Mouse (Mus musculus) heart, embryonic 11.5 days (tissue): Measurements from ENCODE around the gene Tceanc2. TPM values are rescaled to one million over a fixed set of nuclear protein-coding genes. Genes with fewer than 3 reads are reported as not detected.

Experiments
- ATAC-seq: fragments of 200-750 bp; cut with Nextera tagmentation; replicated peaks from 2 replicates; pipeline ENCODE4 v1.8.0; 2017; ENCODE audit warnings: moderate library complexity; ENCODE audit not compliant: insufficient number of reproducible peaks, low FRiP score, low TSS enrichment
- H3K27ac ChIP-seq: fragments of 300-500 bp; sonication (generic); 2 replicates; pipeline ENCODE4 v1.5.1; 2014; ENCODE audit warnings: mild to moderate bottlenecking, low read depth, low read length
- H3K27me3 ChIP-seq: fragments of 300-500 bp; sonication (generic); 2 replicates; pipeline ENCODE4 v1.6.1; 2014; ENCODE audit warnings: mild to moderate bottlenecking, low read length, mixed read lengths; ENCODE audit not compliant: control insufficient read depth, insufficient read depth
- H3K36me3 ChIP-seq: fragments of 300-500 bp; sonication (generic); 2 replicates; pipeline ENCODE4 v1.6.1; 2014; ENCODE audit warnings: mild to moderate bottlenecking, low read length, moderate library complexity, mixed read lengths; ENCODE audit not compliant: control insufficient read depth, insufficient read depth
- H3K4me1 ChIP-seq: fragments of 300-500 bp; sonication (generic); 2 replicates; pipeline ENCODE4 v1.6.1; 2014; ENCODE audit warnings: low read length; ENCODE audit not compliant: control insufficient read depth, insufficient read depth
- H3K4me2 ChIP-seq: fragments of 300-500 bp; sonication (generic); 2 replicates; pipeline ENCODE4 v1.6.1; 2014; ENCODE audit warnings: mild to moderate bottlenecking, moderate library complexity
- H3K4me3 ChIP-seq: fragments of 300-500 bp; sonication (generic); 2 replicates; pipeline ENCODE4 v1.5.1; 2014; ENCODE audit warnings: low read depth, low read length
- H3K9ac ChIP-seq: fragments of 300-500 bp; sonication (generic); 2 replicates; pipeline ENCODE4 v1.6.1; 2014; ENCODE audit warnings: mild to moderate bottlenecking, low read depth, low read length, moderate library complexity
- H3K9me3 ChIP-seq: fragments of 300-500 bp; sonication (generic); replicated peaks from 2 replicates; pipeline ENCODE4 v1.6.1; 2016; ENCODE audit warnings: low read length; ENCODE audit not compliant: control insufficient read depth
- WGBS: fragments of 180-500 bp; shearing (Covaris S2); extraction: QIAGEN DNeasy Blood & Tissue Kit; methylation state at CpG from one replicate; pipeline ENCODE4 v1.1.7; 2014; ENCODE audit not compliant: insufficient replicate concordance; 5-methylcytosine and 5-hydroxymethylcytosine counted together
- polyA plus RNA-seq: library from polyadenylated mRNA; unstranded; fragments of >200 nt; fragmentation: Nextera tagmentation; extraction: Ambion mirVana; gene quantifications from 2 replicates; pipeline ENCODE4 v1.2.1, GENCODE M21; 2014

Tceanc2 gene
- polyA plus RNA-seq, 1 experiment from 2014 or later = 19.0 TPM

DNA sequence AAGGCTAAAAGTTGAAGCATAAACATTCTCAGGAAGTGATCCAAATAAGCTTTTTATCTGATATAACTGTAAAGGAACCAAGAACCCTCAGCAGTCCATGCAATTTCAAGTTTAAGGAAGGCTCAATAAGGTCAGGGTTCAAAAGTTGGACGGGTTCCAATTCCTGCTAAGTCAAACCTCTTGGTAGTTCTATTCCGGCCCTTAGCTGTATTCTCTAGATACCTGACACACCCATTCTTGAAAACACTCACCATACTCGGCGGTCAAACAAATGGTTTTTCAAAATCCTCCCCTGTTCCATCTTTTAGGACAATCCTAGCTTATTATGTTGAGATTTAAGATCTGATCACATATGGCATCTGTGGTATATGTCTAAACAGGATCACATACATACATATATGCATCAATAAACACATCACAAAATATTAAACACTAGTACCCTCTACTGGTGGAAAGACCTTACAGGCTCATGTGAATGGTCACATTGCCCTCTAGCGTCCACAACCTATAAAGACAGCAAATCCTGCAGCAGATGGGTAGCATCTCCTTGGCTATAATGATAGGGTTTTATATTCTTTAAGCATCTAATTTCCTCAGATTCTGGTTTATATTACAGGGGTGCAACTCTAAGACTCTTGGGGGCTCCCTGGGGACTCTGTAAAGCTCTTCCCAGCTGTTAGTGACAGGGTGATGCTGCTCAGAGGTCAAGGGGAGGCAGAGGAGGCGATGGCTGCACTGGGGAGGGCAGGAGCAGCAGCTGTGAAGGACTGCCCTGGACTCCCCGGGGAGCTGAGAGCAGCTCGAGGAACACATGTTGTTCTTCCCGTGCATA is 14.9 kb downstream of the Tceanc2 start:
- Histone ChIP-seq H3K4me3 (no peak overlapping the region), H3K4me2 (no peak overlapping the region), H3K9me3 (no peaks in the 10 kb centered on the region), H3K27ac (no peak overlapping the region), H3K27me3 (no peaks in the 10 kb centered on the region), H3K36me3 (no peaks in the 10 kb centered on the region), H3K4me1 (no peaks in the 10 kb centered on the region), H3K9ac (no peak overlapping the region)
- ATAC-seq = no peak; the same call in 1 of the 2 replicates
- WGBS = 47% methylated on average over 9 of the region's 9 CpGs

DNA sequence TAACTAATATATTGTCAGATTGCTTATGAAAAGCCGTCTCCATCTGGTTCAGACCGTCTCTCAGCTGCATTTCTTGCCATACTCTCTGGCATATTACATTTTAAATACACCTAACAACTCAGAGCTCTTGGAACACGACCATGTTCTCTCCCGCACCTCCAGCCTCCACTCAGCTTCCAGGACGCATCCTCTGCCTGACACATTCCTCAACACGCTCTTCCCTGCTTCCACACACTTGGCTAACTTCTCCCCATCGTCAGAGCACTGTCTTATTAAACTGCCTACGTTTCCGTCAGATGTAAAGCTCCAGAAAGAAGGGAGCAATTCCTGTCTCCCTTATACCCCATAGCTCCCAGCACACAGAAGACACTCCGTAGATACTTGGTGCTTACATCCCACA is 15.6 kb downstream of the Tceanc2 start:
- 77% methylated on average over 10 of the region's 10 CpGs for WGBS
- Histone ChIP-seq H3K36me3 (no peaks in the 10 kb centered on the region), H3K4me1 (no peaks in the 10 kb centered on the region), H3K9me3 (no peaks in the 10 kb centered on the region), H3K9ac (no peak overlapping the region), H3K4me2 (no peak overlapping the region), H3K4me3 (no peak overlapping the region), H3K27ac (no peak overlapping the region), H3K27me3 (no peaks in the 10 kb centered on the region)
- no peak for ATAC-seq

DNA sequence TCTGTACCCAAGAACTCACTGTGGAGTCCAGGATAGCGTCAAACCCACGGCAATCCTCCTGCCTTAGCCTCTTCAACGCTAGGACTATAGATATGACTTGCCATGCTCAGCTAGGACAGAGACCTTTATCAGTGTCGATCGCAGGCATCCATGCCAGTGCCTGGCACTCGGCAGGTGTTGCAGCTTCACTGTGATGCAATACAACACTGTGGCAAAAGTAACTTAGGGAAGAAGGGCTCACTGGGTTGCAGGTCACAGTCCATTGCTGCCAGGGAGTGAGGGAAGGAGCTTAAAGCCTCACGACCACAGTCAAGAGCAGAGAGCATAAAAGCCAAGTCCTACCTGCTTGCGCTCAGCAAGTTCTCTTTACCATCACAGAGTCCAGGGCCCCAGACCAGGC is 18.7 kb downstream of the Tceanc2 start:
- H3K27me3 ChIP-seq = no peaks in the 10 kb centered on the region
- no peak overlapping the region for H3K27ac ChIP-seq
- ATAC-seq = no peak
- no peaks in the 10 kb centered on the region for H3K9me3 ChIP-seq
- H3K9ac ChIP-seq = no peak overlapping the region
- H3K36me3 ChIP-seq = 0 out of 2 replicates have a peak, but pooled peaks cover 7% of the 10 kb centered on the region
- 0 out of 2 replicates have a peak, but pooled peaks cover 8% of the 10 kb centered on the region for H3K4me1 ChIP-seq
- WGBS = 88% methylated on average over 8 of the region's 8 CpGs
- no peak overlapping the region for H3K4me2 ChIP-seq
- no peak overlapping the region for H3K4me3 ChIP-seq

DNA sequence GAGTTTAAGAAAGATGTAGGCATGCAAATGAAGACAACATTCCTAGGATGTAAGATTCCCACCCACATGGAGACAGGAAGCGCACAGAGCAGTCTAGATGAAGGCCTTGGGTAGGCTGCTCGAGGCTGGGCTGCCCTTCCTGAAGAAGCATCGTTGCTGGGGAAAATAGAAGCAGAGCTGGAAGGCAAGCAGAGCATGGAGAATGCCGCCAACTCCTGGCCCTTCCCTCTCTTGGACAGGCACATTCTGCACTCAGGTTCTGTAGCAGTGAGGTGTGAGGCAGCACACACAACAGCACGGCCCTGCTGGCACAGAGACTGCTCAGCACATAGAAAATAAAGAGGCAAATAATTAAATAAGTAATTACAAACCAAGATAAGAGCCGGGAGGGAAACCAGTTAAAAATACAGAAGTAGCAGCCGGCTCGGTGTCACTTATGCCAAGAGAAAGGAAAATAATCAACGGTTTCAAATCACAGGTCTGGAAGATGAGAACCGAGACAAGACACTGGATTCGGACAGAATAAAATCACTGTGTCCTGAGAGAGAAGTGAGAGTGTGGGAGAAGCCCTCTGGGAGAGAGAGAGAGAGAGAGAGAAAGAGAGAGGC is 19.6 kb downstream of the Tceanc2 start:
- H3K4me1 ChIP-seq = 0 out of 2 replicates have a peak, but pooled peaks cover 8% of the 10 kb centered on the region
- H3K9me3 ChIP-seq = no peaks in the 10 kb centered on the region
- 86% methylated on average over 11 of the region's 11 CpGs for WGBS
- H3K9ac ChIP-seq = no peak overlapping the region
- H3K36me3 ChIP-seq = 0 out of 2 replicates have a peak, but pooled peaks cover 7% of the 10 kb centered on the region
- H3K4me3 ChIP-seq = no peak overlapping the region
- no peaks in the 10 kb centered on the region for H3K27me3 ChIP-seq
- ATAC-seq = no peak
- no peak overlapping the region for H3K4me2 ChIP-seq
- no peak overlapping the region for H3K27ac ChIP-seq

DNA sequence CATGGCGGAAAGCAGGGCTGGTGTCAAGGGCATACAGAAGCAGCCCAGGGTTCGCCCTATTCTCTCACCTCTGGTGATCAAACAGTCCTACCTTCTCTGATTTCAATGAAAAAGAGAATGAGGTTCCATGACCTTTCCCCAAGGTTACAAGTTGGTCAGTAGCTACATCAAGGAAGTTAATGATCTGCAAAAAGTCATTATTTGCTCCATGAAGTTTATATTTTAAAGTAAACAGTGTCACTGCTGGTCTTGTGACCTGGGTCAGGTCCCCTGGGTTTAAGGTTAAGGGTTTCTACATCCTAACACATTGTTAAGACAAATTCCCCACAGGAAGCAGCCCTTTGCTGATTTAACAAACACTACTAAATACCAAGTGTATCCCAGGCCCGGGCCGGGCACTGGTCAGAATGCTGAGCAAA is 21.9 kb downstream of the Tceanc2 start:
- Histone ChIP-seq H3K4me3 (no peak overlapping the region), H3K4me1 (0 out of 2 replicates have a peak, but pooled peaks cover 8% of the 10 kb centered on the region), H3K9me3 (no peaks in the 10 kb centered on the region), H3K9ac (no peak overlapping the region), H3K27ac (no peak overlapping the region), H3K27me3 (no peaks in the 10 kb centered on the region), H3K36me3 (0 out of 2 replicates have a peak, but pooled peaks cover 7% of the 10 kb centered on the region), H3K4me2 (no peak overlapping the region)
- ATAC-seq = no peak
- 86% methylated on average over 4 of the region's 4 CpGs for WGBS

DNA sequence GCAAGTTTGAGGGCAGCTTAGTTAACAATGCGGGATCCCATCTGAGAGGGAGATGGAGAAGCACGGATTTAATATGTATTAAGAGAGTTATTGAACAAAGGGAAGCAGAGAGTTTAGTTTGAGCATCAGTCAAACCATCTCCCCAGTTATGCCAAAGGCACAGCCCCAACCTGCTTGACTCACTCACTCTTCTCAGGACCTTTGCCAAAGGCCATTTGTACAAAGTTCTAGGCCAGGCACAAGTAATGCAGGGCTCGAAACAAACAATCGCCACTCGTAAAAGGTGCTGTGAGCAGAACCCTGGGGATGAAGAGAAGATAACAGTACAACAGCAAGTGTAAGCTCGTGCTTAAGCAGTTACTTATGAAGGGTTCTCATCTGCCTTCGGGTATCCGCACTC is 26.3 kb downstream of the Tceanc2 start:
- no peak overlapping the region for H3K4me3 ChIP-seq
- H3K36me3 ChIP-seq = 0 out of 2 replicates have a peak, but pooled peaks cover 7% of the 10 kb centered on the region
- no peak for ATAC-seq
- WGBS = 83% methylated on average over 8 of the region's 8 CpGs
- H3K9me3 ChIP-seq = no peaks in the 10 kb centered on the region
- 0 out of 2 replicates have a peak, but pooled peaks cover 4% of the 10 kb centered on the region for H3K4me1 ChIP-seq
- H3K9ac ChIP-seq = no peak overlapping the region
- H3K4me2 ChIP-seq = no peak overlapping the region
- H3K27me3 ChIP-seq = no peaks in the 10 kb centered on the region
- H3K27ac ChIP-seq = no peak overlapping the region

DNA sequence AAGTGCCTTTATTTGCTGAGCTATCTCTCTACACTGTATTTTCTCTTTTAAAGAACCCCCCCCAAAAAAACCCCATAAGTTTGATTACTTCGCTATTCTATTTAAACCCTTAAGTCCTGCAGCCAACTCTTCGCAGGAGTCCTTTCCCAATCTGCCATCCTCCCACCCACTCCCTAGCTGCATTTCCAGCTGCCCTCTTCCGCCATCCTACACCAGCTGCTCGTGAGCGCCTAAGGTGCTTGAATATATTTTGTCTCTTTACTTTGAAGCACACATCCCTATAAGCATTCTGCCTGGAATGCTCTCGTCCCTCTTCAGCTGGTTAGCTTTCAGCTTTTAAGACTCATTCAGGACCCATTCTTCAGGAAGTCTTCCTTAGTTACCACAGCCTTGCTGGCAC is 27.9 kb downstream of the Tceanc2 start:
- WGBS = 88% methylated on average over 6 of the region's 6 CpGs
- no peak for ATAC-seq
- Histone ChIP-seq H3K4me1 (no peaks in the 10 kb centered on the region), H3K9ac (no peak overlapping the region), H3K4me2 (no peak overlapping the region), H3K9me3 (no peaks in the 10 kb centered on the region), H3K36me3 (peaks cover 4% of the 10 kb centered on the region; the same call in 1 of the 2 replicates), H3K4me3 (no peak overlapping the region), H3K27ac (no peak overlapping the region), H3K27me3 (no peaks in the 10 kb centered on the region)

DNA sequence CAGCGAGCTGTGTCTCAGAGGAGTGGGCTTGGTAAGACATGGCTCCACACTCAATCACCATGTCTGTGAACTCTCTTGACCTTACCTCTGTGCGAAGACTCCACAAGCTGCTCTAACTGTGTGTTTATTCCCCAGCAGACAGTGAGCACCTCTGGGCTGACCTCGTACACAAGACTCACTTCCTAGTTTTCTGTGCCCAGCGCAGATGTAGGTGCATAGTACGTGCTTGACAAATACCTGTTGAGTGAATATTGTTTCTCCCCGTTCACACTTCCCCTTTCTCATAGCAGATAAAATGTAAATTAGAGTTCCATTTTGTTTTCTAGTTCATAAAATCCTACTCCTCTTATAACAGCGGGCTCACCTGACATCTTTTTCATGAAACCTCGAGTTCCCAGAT is 35.4 kb downstream of the Tceanc2 start:
- no peaks in the 10 kb centered on the region for H3K27me3 ChIP-seq
- no peak overlapping the region for H3K9ac ChIP-seq
- no peak overlapping the region for H3K27ac ChIP-seq
- H3K4me3 ChIP-seq = no peak overlapping the region
- peaks cover 17% of the 10 kb centered on the region for H3K4me1 ChIP-seq
- peaks cover 4% of the 10 kb centered on the region; the same call in 1 of the 2 replicates for H3K36me3 ChIP-seq
- ATAC-seq = no peak
- H3K9me3 ChIP-seq = no peaks in the 10 kb centered on the region
- no peak overlapping the region for H3K4me2 ChIP-seq
- 81% methylated on average over 8 of the region's 8 CpGs for WGBS
